Mouse (Mus musculus) heart, adult 2 months (tissue): ENCODE data around the gene 4930562C15Rik. TPM values are rescaled to one million over a fixed set of nuclear protein-coding genes. Genes with fewer than 3 reads are reported as not detected.

Experiments
- DNase-seq, 2 experiments: peaks; one replicate each; pipeline ENCODE4 v3.0.0; 2021
- H3K27ac ChIP-seq: fragments of 200-600 bp; 2 replicates; pipeline ENCODE4 v1.8.1; 2022
- H3K27me3 ChIP-seq: fragments of 200-500 bp; 2 replicates; pipeline ENCODE4 v1.6.1; 2012; ENCODE audit warnings: mild to moderate bottlenecking, low read length, inconsistent platforms, mixed read lengths; ENCODE audit not compliant: control insufficient read depth, insufficient read depth
- H3K36me3 ChIP-seq: fragments of 200-500 bp; 2 replicates; pipeline ENCODE4 v1.6.1; 2012; ENCODE audit warnings: low read length, inconsistent platforms; ENCODE audit not compliant: control insufficient read depth, insufficient read depth
- H3K4me1 ChIP-seq: fragments of 200-500 bp; 2 replicates; pipeline ENCODE4 v1.6.1; 2011; ENCODE audit warnings: low read length; ENCODE audit not compliant: control insufficient read depth, insufficient read depth
- H3K4me3 ChIP-seq: fragments of 200-600 bp; 2 replicates; pipeline ENCODE4 v1.8.1; 2022
- H3K79me2 ChIP-seq: fragments of 200-500 bp; replicated peaks from 2 replicates; pipeline ENCODE4 v1.6.1; 2012; ENCODE audit warnings: mild to moderate bottlenecking, inconsistent platforms, low read length, moderate library complexity, mixed read lengths; ENCODE audit not compliant: control insufficient read depth, insufficient read depth
- H3K9ac ChIP-seq: fragments of 200-500 bp; 2 replicates; pipeline ENCODE4 v1.6.1; 2012; ENCODE audit warnings: low read depth, mild to moderate bottlenecking, control low read depth, inconsistent platforms, low read length, mixed read lengths
- CTCF ChIP-seq: fragments of 200-600 bp; IDR thresholded peaks from 2 replicates; pipeline ENCODE4 v1.8.1; 2022; ENCODE audit warnings: antibody characterized with exemption, mild to moderate bottlenecking, moderate library complexity
- EP300 ChIP-seq: fragments of 200-500 bp; IDR thresholded peaks from 2 replicates; pipeline ENCODE4 v1.6.1; 2011; ENCODE audit warnings: low read depth, low read length, control low read depth; ENCODE audit not compliant: insufficient read depth
- POLR2A ChIP-seq: fragments of 200-500 bp; IDR thresholded peaks from 2 replicates; pipeline ENCODE4 v1.6.1; 2011; ENCODE audit warnings: mild to moderate bottlenecking, low read depth, low read length, control low read depth; ENCODE audit not compliant: insufficient read depth
- WGBS: fragments of 180-500 bp; shearing (Covaris S2); methylation state at CpG from one replicate; pipeline ENCODE4 v1.1.7; 2018; 5-methylcytosine and 5-hydroxymethylcytosine counted together
- intact Hi-C: fragments of 180-260 bp; cut with DNase I; formaldehyde crosslinking; loops from one replicate; pipeline ENCODE4 v1.15.1; 2025
- polyA plus RNA-seq: library from polyadenylated mRNA; depleted of rRNA; stranded (reverse); fragments of >200 nt; gene quantifications from 2 replicates; pipeline ENCODE4 v1.2.3, GENCODE M21; 2012
- total RNA-seq, 2 experiments: library from RNA; stranded (reverse); gene quantifications; 2 replicates each; pipeline ENCODE4 v1.2.3; 2021

The 4930562C15Rik gene
- total and polyA plus RNA-seq, 3 experiments, result 0.23 TPM; not detected in 2

GRCm38 (mm10) chr16:4898881-4899280 is 63.7 kb downstream of the 4930562C15Rik start:
- H3K27ac ChIP-seq, result no peak overlapping the region
- H3K36me3 ChIP-seq, result peaks cover 13% of the 10 kb centered on the region
- H3K4me1 ChIP-seq, result peaks cover 22% of the 10 kb centered on the region
- DNase-seq, result no peak
- intact Hi-C loops, result no loop called here
- no peak overlapping the region for H3K9ac ChIP-seq
- TF ChIP-seq EP300 (no peak), CTCF (no peak), POLR2A (no peak)
- WGBS, result 87% methylated on average over 6 of the region's 6 CpGs
- H3K27me3 ChIP-seq, result no peaks in the 10 kb centered on the region
- H3K79me2 ChIP-seq, result peaks cover 4% of the 10 kb centered on the region; the same call in 1 of the 2 replicates
- H3K4me3 ChIP-seq, result no peak overlapping the region

- peaks cover 16% of the 10 kb centered on the region for H3K4me1 ChIP-seq
- H3K27ac ChIP-seq, result no peak overlapping the region
- H3K9ac ChIP-seq, result no peak overlapping the region
- TF ChIP-seq CTCF (no peak), EP300 (no peak), POLR2A (no peak)
- H3K36me3 ChIP-seq, result peaks cover 10% of the 10 kb centered on the region
- intact Hi-C loops, result no loop called here
- no peaks in the 10 kb centered on the region for H3K27me3 ChIP-seq
- DNase-seq, result no peak
- H3K4me3 ChIP-seq, result no peak overlapping the region
- peaks cover 4% of the 10 kb centered on the region; the same call in 1 of the 2 replicates for H3K79me2 ChIP-seq
- WGBS, result 46% methylated on average over 2 of the region's 2 CpGs
Observed at GRCm38 (mm10) chr16:4899711-4900110, 64.5 kb downstream of the 4930562C15Rik start.

- Histone ChIP-seq H3K27ac (no peak overlapping the region), H3K9ac (no peak overlapping the region), H3K79me2 (peaks cover 4% of the 10 kb centered on the region; the same call in 1 of the 2 replicates), H3K4me1 (peaks cover 19% of the 10 kb centered on the region), H3K27me3 (no peaks in the 10 kb centered on the region), H3K4me3 (no peak overlapping the region), H3K36me3 (peaks cover under 1% of the 10 kb centered on the region)
- intact Hi-C loops, result no loop called here
- no peak for DNase-seq
- WGBS, result 67% methylated on average over 7 of the region's 7 CpGs
- no peak for TF ChIP-seq POLR2A
- no peak for TF ChIP-seq CTCF
- no peak for TF ChIP-seq EP300
Observed at GRCm38 (mm10) chr16:4901167-4901566, 66.0 kb downstream of the 4930562C15Rik start.

- intact Hi-C loops, result no loop called here
- no peak overlapping the region for H3K9ac ChIP-seq
Observed at GRCm38 (mm10) chr16:4902390-4902789, 67.2 kb downstream of the 4930562C15Rik start.

GRCm38 (mm10) chr16:4903491-4904102 is 68.4 kb downstream of the 4930562C15Rik start:
- TF ChIP-seq EP300 (no peak), POLR2A (no peak), CTCF (no peak)
- Histone ChIP-seq H3K27ac (no peak overlapping the region), H3K9ac (no peak overlapping the region), H3K79me2 (peaks cover 4% of the 10 kb centered on the region; the same call in 1 of the 2 replicates), H3K4me3 (no peak overlapping the region), H3K27me3 (no peaks in the 10 kb centered on the region), H3K4me1 (peaks cover 12% of the 10 kb centered on the region), H3K36me3 (peaks cover 2% of the 10 kb centered on the region; the same call in 1 of the 2 replicates)
- 61% methylated on average over 6 of the region's 6 CpGs for WGBS
- DNase-seq, result no peak
- intact Hi-C loops, result no loop called here

More at GRCm38 (mm10) chr16:4902390-4902789, 67.2 kb downstream of the 4930562C15Rik start:
- H3K4me1 ChIP-seq, result peaks cover 12% of the 10 kb centered on the region
- no peaks in the 10 kb centered on the region; the same call in 1 of the 2 replicates for H3K36me3 ChIP-seq
- no peak overlapping the region for H3K27ac ChIP-seq
- no peak for TF ChIP-seq CTCF
- TF ChIP-seq EP300, result no peak
- no peak for TF ChIP-seq POLR2A
- H3K27me3 ChIP-seq, result no peaks in the 10 kb centered on the region
- DNase-seq, result no peak
- 73% methylated on average over 2 of the region's 2 CpGs for WGBS
- H3K79me2 ChIP-seq, result peaks cover 4% of the 10 kb centered on the region; the same call in 1 of the 2 replicates
- no peak overlapping the region for H3K4me3 ChIP-seq

GRCm38 (mm10) chr16:4904878-4905277 is 69.7 kb downstream of the 4930562C15Rik start:
- no peak overlapping the region for H3K27ac ChIP-seq
- WGBS, result 80% methylated on average over 3 of the region's 3 CpGs
- no peaks in the 10 kb centered on the region for H3K27me3 ChIP-seq
- DNase-seq, result no peak
- H3K4me1 ChIP-seq, result peaks cover 12% of the 10 kb centered on the region
- peaks cover 2% of the 10 kb centered on the region; the same call in 1 of the 2 replicates for H3K36me3 ChIP-seq
- H3K9ac ChIP-seq, result no peak overlapping the region
- H3K4me3 ChIP-seq, result no peak overlapping the region
- intact Hi-C loops, result no loop called here
- H3K79me2 ChIP-seq, result peaks cover 4% of the 10 kb centered on the region; the same call in 1 of the 2 replicates
- TF ChIP-seq CTCF, result no peak
- TF ChIP-seq EP300, result no peak
- TF ChIP-seq POLR2A, result no peak
